Mouse (Mus musculus) adrenal gland, postnatal 25 days (tissue): ENCODE results near the gene Pax4. TPM values are rescaled to one million over a fixed set of nuclear protein-coding genes. Genes with fewer than 3 reads are reported as not detected.

Experiments used
- DNase-seq: peaks from one replicate; pipeline ENCODE4 v3.0.0; 2021; ENCODE audit warnings: mixed read lengths
- total RNA-seq: library from RNA; stranded (reverse); gene quantifications from 2 replicates; pipeline ENCODE4 v1.2.3, GENCODE M21; 2021

The Pax4 gene
- total RNA-seq, 1 experiment from 2014 or later: not detected

GRCm38 (mm10) chr6:28447937-28448336 lies 1.2 kb downstream of the Pax4 start:
- no peak for DNase-seq

- no peak for DNase-seq
Measured at GRCm38 (mm10) chr6:28431538-28431855, 17.7 kb downstream of the Pax4 start.

- DNase-seq: no peak
Measured at GRCm38 (mm10) chr6:28430795-28431537, 18.2 kb downstream of the Pax4 start.

GRCm38 (mm10) chr6:28429870-28430269 lies 19.3 kb downstream of the Pax4 start:
- no peak for DNase-seq

GRCm38 (mm10) chr6:28428290-28428689 lies 20.9 kb downstream of the Pax4 start, which contains the start of gene Gcc1:
Gene Gcc1, minus strand, starts transcription at chr6:28428390.
- no peak for DNase-seq

DNA sequence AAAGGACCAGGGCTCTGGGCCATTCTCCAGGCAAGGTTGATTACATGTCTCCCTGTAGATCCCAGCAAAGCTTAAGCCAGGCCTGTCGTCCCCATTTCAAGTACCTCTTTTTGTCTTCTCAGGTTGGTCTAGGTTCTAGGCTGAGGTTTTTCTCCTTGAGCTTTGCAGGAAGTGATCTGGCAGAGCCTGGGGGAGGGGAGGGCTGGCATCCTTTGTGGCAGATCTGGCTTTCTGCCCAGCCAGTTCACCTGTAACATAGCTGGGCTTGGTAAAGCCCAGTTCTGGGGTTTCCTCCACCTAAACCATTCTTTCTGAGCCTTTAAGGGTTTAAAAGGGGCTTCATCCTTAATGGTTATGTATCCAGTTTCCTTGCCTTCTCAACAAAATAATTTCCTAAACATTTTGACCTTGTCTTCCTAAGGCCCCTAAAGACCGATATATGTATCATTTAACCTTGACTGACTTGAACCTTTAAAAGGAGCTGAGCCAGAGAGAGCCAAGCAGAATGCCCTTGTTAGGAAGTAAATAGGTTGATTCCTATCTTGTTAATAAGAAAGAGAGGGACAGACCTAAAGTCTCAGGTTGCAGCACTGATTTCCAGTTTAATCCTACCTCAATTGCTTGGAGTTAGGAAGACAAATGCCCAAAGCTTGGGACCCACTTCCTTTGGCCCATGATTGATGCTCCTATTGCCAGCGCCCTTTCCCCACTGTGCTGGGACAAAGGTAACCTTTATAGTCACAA lies 21.9 kb downstream of the Pax4 start, which contains the start of gene Fscn3:
Fscn3 (plus strand) TSS at position 694 of the 744 bp plus-strand sequence.
- DNase-seq: no peak

DNA sequence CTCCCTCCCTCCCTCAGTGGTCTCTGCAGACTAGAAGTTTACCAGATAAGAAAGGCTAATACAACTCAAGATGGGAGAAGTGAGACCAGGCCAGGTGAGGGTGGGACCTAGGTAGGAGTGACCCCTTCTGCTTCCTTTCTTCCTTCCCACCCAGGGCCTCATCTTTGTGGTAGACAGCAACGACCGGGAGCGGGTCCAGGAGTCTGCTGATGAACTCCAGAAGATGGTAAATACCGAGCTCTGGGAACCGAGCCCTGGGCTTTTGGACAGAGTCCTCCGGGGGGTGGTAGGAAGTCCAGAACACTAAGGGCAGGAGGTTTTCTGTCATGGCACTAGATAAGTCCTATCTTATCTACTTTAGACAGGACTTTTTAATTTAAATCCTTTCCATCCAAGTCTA lies 24.1 kb downstream of the Pax4 start:
- no peak for DNase-seq

GRCm38 (mm10) chr6:28423767-28424695 lies 25.1 kb downstream of the Pax4 start:
- peak; percentile 52 for DNase-seq

GRCm38 (mm10) chr6:28423313-28423712 lies 25.8 kb downstream of the Pax4 start, which contains the start of gene Arf5:
Gene Arf5, plus strand, starts transcription at chr6:28423560.
- DNase-seq: peak; percentile 99

GRCm38 (mm10) chr6:28422651-28423290 lies 26.4 kb downstream of the Pax4 start:
- no peak for DNase-seq

DNA sequence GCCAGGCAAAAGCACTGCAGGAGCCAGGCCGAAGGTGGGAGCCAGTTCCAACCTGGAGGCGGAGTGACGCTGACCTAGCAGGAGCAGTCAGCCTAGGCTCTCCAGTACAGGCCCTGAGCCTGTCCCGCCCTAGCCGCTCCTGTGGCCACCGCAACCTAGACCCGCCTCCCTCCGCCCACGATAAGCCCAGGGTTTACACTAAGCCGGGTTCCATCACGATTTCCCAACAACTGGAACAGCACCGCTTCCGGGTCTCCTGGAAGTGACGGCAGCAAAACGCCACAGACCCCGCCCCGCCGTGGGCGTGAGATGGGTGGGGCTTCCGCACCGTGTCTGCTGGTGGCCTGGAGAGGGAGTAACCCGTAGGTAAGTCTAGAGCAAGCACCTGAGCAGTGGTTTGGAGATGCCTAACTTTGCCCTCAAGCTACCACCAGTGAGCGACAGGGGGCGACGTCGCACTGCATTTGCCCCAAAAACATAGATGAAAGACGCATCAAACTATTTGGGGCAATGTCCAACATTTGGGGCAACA lies 27.6 kb downstream of the Pax4 start:
- peak; percentile 96 for DNase-seq

GRCm38 (mm10) chr6:28420865-28421264 lies 28.3 kb downstream of the Pax4 start:
- no peak for DNase-seq

DNA sequence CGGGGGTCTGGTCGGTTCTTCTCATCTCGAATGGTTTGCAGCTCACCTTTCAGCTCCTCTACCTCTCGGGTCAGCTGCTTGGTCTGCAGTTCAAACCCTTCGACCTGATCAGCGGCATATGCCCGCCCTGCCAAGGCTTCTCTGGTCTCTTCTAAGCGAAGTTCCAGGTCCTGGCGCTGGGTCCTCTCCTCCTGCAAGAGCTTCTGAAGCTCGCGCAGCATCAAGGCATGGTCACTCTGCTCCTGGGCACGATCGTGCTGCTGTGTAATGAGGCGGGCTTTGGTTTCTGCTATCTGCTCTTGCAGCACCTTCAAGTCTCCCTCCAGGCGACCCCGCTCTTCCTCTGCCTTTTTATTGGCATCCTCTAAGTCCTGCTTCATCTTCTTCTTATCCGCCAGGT lies 28.8 kb downstream of the Pax4 start:
- no peak for DNase-seq

GRCm38 (mm10) chr6:28419673-28420072 lies 29.5 kb downstream of the Pax4 start:
- DNase-seq: no peak

GRCm38 (mm10) chr6:28418449-28418848 lies 30.7 kb downstream of the Pax4 start:
- peak; percentile 85 for DNase-seq

- DNase-seq: no peak
Measured at GRCm38 (mm10) chr6:28416981-28417380, 32.2 kb downstream of the Pax4 start.

- DNase-seq: no peak
Measured at GRCm38 (mm10) chr6:28411236-28411635, 37.9 kb downstream of the Pax4 start.

- no peak for DNase-seq
Measured at GRCm38 (mm10) chr6:28410053-28410452, 39.1 kb downstream of the Pax4 start.

GRCm38 (mm10) chr6:28399791-28400190 lies 49.4 kb downstream of the Pax4 start:
- DNase-seq: no peak

DNA sequence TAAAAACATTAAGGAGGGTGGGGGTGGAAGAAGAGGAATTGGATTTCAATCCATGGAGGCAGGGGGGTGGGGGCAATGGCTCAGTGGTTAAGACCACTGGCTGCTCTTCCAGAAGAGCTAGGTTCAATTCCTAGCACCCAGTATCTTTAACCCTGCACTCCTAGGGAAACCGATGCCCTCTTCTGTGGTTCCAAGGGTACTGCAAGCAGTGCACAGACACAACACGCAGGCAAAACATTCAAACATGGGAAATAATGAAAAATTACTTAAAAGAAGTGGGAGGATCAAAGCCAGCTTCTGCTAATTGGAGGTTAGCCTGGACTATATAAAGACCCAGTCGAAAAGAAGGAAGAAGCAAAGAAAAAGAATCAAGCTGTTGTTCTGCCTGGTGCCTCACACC lies 50.4 kb downstream of the Pax4 start:
- DNase-seq: no peak

DNA sequence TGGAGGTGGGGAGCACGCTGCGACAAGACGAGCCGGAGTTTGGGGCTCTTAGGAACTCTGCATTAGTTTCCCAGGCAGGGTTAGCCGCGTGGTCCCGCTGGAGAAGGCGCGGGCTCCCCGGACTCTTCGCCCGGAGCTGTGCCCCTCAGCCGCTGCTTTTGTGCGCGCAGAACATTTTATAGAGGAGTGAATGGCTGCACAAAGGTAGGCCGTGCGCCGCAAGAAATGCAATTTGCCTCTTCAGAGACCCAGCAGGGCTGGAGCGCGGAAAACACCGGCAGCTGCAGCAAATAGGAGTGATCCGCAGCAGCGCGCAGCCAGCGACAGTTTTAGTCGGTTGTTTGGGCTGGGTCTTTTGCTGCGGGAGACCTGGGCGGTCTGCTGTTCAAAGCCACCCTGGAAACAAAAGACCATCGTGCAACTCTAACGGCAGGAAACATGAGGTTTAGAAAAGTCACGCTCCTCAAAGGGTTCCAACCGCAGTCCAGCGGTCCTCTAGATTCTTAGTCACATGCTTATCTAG lies 51.4 kb downstream of the Pax4 start, which contains the start of gene Zfp800:
Zfp800 (minus strand) TSS at position 325 of the 523 bp plus-strand sequence.
- peak; percentile 12 for DNase-seq
